Mouse (Mus musculus): ENCODE measurements around the gene Macrod2. TPM values are rescaled to one million over a fixed set of nuclear protein-coding genes. Genes with fewer than 3 reads are reported as not detected.
A peak's percentile ranks its signal among the peaks of the same experiment; 100 is the strongest.

Gene Macrod2
- total RNA-seq, 2 experiments from 2014 or later: 69.6 to 70.8 TPM

DNA sequence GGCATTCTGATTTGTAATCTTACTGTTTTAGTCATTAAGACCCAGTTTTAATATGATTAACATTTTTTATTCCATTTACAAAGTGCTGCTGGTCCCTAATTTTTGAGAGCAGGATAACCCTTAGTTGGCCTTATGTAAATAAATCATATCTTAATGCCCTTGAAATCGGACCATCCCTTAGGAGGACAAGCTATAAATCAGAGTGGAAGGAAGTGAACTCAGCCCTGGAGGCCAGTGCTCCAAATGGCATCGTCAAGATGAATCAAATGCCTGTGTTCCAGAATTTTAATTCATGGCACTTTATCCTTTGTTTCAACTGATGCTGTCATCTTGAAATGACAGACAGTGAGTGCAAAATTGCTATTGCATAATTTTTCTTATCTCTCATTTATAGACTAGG, 1046.8 kb downstream of the Macrod2 start:
- intact Hi-C loops (cut with DNase I): no loop called here
- no peak for DNase-seq (ENCODE audit: extremely low spot score in 1 of 2, low spot score in 2 of 2)

DNA sequence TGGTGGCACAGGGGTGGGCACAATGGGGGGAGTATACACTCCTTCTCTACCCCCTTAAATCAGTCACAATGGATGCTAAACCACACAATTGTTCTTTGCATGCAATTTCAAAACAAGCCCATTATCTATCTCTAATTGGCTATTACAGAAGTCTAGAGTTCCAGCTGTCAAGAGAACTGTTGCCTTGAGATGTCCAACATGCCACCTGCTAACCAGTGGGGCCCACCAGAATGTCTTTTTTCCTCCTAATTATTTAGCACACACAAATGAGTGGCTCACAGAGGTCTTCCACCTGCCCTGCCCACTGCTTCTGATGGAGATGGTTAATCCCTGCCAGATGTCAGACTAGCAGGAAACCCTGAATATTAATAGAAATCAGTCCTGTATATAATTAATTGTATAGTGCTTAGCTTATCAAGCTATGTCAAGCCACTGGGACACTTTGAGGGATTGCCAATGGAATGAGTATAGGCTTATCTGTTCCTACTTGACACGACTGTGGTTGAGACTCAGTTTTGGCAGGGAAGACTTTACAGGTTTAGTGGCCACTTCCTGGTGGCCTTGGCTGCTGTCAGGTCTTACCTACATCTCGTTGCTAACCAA, 1054.1 kb downstream of the Macrod2 start:
- DNase-seq (ENCODE audit: extremely low spot score in 1 of 2, low spot score in 2 of 2): no peak
- intact Hi-C loops (cut with DNase I): no loop called here

DNA sequence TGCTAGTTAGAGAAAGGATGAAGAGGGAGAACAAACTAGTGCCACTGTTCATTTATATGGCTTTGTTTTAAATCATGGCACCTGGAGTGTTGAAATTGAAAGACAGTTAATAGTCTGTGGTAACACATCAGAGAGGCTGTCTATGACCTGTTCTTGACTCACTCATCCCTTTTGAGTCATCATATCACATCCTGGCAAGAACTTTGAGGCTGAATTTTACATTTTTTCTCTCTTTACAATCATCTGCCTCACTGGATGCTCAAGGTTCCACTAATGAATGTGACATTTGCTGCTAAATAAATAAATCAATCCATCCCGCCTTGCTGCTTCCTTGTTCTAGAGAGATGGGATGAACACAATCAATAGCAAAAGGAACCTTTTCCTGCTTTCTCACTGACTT, 1068.8 kb downstream of the Macrod2 start:
- intact Hi-C loops (cut with DNase I): no loop called here
- DNase-seq (ENCODE audit: extremely low spot score in 1 of 2, low spot score in 2 of 2): no peak

DNA sequence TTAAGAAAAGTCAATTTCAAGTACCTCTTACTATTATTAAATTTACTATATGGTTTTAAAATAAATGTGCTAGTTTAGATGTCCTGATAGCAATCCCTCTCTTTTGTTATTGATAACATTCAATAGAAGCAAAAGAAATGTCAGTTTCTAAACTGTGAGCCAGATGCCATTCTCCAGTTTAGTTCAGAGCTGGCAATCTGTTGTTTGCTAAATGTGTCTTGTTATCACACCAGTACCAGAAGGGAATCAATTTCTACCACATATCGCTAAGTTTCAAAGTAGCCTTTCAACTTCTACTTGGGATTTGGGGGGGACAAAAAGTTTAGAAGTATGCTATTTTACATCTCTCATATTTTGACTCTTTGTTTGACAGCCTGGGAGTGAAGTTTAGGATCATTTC, 1077.7 kb downstream of the Macrod2 start:
- no peak for DNase-seq (ENCODE audit: extremely low spot score in 1 of 2, low spot score in 2 of 2)
- intact Hi-C loops (cut with DNase I): no loop called here

DNA sequence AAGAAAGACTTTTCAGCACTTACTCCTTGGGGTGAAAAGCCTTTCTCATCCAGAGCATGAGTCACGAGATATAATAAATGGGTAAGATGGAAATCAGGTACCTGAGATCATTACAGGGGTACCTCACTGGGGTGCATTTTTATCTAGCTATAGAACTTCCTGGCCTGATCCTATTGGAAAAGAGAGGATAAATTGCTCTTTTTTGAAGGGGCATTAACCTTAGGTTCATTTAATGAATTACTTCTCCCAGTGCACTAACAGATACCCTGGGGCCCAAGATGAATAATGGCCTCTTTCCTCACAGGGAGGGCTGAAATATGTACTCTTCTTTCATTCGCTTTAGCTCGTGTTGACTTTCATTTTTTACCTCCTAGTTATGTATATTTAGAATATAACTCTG, 1082.5 kb downstream of the Macrod2 start:
- DNase-seq (ENCODE audit: extremely low spot score in 1 of 2, low spot score in 2 of 2): no peak

DNA sequence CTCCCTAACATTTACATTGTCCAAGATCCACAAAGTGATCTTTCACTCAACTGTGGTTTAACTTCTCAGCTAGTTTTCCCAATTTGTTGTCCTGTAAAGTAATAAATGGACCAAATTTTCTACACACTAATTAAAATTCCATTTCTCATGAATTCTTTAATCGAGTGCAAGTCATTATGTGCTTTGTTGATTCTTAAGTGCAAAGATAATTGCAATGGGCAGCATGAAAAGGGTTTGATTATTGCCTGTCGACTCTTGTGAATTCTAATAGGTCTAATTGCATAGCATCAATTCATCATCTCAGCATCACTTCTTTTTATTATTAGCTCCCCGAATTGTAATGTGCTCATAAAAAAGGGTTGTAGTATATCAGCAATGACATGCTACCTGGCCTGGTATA, 1095.4 kb downstream of the Macrod2 start:
- no peak for DNase-seq (ENCODE audit: extremely low spot score in 1 of 2, low spot score in 2 of 2)
- intact Hi-C loops (cut with DNase I): no loop called here

More for the DNA sequence above, 1082.5 kb downstream of the Macrod2 start:
- intact Hi-C loops (cut with DNase I): no loop called here

DNA sequence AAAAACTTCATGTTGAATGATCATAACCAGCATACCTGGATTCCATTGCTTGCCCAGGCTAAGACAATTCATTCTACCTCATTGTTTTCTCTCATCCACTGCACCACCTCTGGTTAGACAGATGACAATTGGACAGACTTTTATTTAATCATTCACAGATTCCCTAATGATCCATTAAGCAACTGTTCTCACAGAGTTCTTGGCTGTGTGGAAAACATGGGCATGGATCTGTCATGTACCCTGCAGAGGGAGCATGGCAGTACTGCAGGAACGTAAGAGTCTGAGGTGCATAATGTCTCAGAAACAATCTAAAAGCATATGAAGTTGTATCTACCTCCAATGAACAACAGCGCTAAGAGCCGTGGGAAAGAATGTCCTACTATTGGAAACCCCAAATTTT, 1110.3 kb downstream of the Macrod2 start:
- DNase-seq (ENCODE audit: extremely low spot score in 1 of 2, low spot score in 2 of 2): no peak
- intact Hi-C loops (cut with DNase I): no loop called here

DNA sequence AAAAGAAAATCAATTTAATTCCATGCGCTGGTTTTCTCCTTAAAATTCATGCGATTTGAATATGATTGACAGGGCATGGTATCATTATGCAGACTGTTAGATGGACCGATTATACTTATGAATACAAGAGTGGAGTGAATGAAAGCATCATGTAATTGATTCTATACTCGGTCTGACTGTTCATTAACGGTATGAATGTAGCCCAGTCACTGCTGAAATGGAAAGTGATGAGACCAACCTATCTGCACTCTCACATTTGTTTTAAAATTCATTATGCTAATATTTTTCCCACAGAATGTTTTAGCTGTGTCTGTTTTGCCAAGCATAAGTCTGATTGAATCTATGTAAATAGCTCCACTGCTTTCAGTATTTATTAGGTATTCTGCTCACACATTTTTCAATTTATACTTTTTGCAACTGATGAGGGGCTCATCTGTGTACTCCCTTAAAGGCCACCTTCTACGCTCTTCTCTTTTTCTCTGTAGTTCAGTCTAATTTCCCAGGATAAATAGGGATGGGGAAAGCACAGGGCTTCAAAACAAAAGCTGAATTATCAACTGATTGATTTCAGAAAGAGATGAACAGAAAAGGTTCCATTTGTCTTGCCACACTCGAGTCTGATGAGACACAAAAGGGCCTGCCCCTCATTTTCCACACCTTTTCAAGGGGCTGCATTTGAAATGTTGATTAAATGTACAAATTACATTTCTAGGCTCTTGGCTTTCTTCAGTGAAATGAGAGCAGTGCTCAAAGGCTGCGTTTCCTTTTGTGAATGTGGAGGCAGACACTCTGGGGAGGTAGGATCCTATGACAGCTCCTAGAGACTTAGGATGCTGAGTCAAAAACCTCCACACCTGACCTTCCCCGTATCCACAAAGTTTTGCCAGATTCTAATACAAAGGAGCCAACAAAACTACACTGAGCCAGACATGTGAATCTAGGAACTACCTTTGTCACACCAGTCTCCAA, 1113.1 kb downstream of the Macrod2 start:
- intact Hi-C loops (cut with DNase I): no loop called here
- DNase-seq (ENCODE audit: extremely low spot score in 1 of 2, low spot score in 2 of 2): no peak

DNA sequence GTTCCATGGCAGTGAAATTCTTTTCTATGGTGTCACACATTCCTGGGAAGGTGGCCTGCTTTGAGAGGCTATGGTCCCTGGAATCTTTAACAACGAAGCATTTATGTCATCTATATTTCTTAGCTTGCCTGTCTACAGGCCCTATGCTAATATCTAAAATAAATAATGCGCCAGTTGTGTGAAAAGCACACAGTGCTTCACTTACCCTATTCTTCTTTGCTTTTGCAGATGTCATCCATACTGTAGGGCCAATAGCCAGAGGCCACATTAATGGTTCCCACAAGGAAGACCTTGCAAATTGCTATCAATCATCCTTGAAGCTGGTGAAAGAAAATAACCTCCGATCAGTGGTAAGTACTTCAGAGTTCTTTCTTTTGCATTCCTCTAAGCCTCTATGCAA, 1119.9 kb downstream of the Macrod2 start:
- intact Hi-C loops (cut with DNase I): no loop called here
- no peak for DNase-seq (ENCODE audit: extremely low spot score in 1 of 2, low spot score in 2 of 2)

DNA sequence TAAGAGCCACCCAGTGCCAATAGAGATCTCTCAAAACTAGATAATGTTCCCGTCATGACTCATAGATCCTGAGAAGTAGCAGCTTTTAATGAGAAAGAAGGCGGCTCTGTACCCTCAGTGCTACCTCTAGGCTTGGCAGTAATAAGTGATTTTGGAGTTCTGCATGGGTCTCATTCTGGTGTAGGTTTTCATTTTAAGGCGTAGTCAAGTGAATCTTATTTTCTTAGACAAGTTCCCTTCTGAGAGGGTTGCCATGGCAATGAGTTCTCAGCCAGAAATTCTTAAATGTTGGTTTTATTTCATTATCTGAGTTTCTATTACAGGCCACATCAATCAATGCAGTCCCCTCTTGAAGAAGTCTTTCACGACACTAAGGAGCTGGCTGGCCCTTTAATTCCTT, 1127.0 kb downstream of the Macrod2 start:
- DNase-seq (ENCODE audit: extremely low spot score in 1 of 2, low spot score in 2 of 2): peak in 1 of 2 experiments; percentile 22
- intact Hi-C loops (cut with DNase I): no loop called here

DNA sequence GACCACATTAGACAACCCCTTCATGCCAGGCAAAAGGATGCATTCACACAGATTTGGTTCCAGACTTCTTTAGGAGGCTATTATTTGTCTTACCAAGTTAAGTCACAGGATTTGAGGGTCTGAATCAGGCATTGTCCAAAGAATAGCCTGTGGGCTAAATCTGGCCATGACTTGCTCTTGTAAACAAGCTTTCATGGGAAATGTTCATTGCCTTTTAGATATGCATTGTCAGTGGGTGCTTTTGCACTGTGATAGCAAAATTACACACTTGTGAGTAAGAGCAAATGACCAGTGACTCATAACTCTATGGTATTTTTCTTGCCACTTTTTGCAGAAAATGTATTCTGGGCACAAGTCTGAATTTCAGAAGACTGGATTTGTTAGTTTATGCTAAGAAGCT, 1150.8 kb downstream of the Macrod2 start:
- intact Hi-C loops (cut with DNase I): no loop called here
- no peak for DNase-seq (ENCODE audit: extremely low spot score in 1 of 2, low spot score in 2 of 2)

DNA sequence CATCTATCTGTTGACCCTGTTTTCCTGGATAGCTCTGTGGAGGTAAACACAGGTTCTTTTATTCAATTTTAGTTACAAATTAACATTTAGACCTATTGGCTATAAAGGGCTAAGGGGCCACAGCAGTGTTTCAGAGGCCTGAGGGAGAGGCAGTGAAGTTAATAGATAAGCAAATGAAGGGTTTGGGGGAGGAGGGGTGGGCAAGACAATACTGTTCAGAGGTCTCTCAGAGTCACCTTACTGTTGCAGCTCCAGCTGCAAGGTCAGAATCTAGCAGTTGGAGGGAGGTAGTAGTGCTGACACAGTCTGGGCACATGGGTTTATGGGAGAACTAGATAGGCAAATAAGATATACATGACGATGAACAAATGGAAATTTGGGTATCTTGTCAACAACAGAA, 1156.6 kb downstream of the Macrod2 start:
- intact Hi-C loops (cut with DNase I): no loop called here
- no peak for DNase-seq (ENCODE audit: extremely low spot score in 1 of 2, low spot score in 2 of 2)

DNA sequence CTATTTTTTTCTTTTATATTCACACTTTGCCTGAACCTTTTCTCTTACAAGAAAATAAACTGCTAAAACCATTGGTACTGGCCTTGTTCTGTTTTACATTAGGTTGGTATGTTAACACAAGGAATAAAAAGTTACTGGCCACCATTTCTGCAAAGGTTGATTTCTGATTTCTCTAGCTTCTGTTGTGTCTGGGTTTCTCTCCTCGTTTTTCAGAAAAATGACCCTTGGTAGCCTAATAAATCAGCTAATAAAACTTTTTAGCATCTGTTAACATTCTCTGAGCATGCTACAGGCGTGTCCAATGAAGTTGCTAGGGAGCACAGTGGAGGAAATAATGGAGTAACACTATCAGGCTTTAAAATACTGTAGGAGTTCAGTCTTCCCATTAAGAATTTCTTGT, 1161.6 kb downstream of the Macrod2 start:
- no peak for DNase-seq (ENCODE audit: extremely low spot score in 1 of 2, low spot score in 2 of 2)
- intact Hi-C loops (cut with DNase I): no loop called here

DNA sequence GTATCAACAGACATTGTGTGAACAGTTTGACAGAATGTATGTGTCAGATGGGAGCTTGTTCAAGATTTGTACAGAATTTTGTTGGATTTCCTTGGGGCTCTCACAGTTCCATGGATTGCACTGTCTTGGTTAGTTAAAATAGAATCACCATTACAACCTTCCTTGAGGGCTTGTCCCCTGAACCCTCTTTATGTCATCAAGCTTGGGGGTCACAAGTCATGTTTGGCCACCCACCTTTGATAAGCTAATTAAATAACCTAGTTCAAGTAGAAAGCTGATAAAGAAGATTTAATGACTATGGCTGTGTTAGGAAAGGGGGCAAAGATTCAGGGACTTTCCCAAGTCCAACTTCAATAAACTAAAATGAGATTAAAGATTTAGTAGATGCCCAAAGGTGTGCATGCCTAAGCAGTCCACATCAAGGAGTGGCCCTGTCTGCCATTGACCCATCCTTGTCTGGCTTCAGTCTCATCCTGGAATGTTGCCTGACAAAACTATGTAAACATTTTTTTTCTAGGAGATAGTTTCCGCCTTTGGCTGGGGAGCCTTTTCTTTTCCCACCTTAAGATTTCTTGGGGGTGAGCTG, 1163.2 kb downstream of the Macrod2 start:
- DNase-seq (ENCODE audit: extremely low spot score in 1 of 2, low spot score in 2 of 2): no peak
- intact Hi-C loops (cut with DNase I): no loop called here

DNA sequence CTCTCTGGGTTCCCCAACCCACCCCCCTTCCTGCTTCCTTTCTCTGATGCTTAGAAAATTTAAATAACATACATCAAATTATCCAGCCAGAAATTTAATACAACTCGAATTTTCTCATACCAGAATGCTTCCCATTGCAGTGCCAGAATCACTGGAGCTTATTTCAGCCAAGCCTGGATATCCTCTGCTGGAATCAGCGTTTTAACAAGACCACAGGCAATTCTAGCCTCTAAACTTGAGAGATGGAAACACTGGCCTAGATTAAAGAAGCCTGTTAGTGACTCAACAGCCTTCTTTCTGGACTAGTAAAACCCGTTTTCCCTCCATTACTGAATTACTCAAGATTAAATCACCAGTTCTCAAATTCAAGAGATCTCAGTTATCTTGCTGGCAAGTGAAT, 1170.9 kb downstream of the Macrod2 start:
- no peak for DNase-seq (ENCODE audit: extremely low spot score in 1 of 2, low spot score in 2 of 2)
- intact Hi-C loops (cut with DNase I): no loop called here

DNA sequence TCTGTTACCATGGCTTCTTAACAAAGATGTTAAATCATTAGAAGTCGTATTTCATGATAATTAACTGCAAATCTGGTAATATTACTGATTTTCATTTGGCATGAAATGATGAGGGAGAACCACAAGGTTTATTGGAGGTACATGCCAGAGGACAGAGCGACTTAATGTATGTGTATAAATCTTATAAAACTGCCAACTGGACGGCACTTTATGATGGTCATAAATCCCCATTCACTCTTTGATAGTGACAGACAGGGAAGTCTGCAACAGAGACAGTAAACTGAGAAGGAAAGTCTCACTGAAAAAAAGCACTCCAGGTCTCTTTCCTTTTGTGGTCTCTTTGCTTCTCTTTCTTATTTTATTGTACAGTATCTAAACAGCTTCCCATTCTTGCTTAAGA, 1176.3 kb downstream of the Macrod2 start:
- intact Hi-C loops (cut with DNase I): no loop called here
- DNase-seq (ENCODE audit: extremely low spot score in 1 of 2, low spot score in 2 of 2): no peak

DNA sequence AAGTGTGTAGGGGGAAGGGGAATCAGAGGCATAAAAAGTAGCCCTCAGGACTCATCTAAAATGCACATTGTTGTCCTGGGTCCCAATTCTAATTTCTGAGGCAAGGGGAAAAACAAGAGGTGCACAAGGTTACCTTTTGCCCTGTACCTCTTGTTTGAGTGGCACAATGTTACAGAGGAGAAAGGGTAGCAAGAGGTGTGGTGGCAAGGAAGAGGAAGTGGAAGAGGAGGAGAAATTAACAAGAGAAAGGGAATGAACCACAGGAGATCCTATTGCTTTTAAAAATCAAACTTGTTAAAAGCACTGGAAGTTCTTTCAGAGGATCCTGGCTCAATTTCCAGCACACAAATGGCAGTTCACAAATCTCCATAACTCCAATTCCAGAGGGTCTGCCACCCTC, 1183.1 kb downstream of the Macrod2 start:
- no peak for DNase-seq (ENCODE audit: extremely low spot score in 1 of 2, low spot score in 2 of 2)
- intact Hi-C loops (cut with DNase I): no loop called here

DNA sequence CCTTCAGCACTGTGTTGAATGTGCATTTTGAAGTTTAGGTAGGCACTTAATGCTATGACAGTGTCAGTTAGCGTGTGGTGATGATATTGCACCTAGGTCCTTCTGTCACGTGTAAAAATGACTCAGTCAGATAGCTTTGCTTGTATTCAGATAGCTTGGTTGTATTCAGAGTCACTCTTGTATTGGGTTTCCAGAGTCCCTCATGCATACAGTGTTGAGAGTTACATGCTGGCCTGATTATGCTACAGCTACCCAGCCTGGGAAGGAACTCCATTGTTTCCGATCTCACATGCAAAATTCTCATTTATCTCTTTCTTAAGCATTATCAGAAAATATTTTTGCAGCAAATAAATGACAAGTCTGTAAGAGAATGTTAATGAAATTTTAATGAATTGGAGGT, 1187.3 kb downstream of the Macrod2 start:
- no peak for DNase-seq (ENCODE audit: extremely low spot score in 1 of 2, low spot score in 2 of 2)
- intact Hi-C loops (cut with DNase I): no loop called here

DNA sequence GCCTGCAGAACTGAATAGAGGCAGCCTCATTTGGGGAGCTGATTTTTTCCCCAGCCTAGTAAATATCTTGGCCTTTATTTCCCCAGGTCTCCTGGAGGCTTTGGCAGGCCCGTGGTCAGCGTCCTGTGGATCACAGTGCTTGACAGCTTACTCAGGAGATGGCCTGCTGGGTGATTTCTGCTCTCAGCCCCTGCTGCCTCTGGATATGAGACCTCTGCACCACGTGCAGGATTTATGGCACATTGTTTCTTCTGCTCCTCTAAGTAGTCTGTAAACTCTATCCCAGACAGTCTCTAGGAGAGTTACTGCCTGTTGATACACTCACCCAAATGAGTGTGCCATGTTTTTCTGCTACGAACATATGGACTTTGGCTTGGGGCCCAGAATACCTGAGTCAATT, 1187.8 kb downstream of the Macrod2 start:
- intact Hi-C loops (cut with DNase I): no loop called here
- DNase-seq (ENCODE audit: extremely low spot score in 1 of 2, low spot score in 2 of 2): no peak

DNA sequence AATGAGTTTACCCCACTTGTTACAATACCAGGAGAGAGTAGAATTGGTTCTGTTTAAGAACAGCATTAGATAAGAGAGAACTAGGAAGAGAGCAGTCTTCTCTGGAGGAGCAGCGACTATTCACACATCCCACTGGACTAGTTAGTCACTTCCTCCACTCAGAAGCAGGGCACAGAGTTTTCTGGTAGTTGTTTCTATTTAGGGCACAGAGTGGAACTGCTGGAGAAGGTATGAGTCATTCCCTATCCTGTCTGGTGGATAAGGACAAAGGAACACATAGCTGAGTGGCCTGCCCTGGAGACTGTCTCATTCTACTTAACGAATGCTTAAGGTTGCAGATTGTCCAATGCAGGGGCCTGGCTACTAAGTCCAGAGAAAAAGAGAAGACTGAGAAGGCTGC, 1192.2 kb downstream of the Macrod2 start:
- intact Hi-C loops (cut with DNase I): no loop called here
- DNase-seq (ENCODE audit: extremely low spot score in 1 of 2, low spot score in 2 of 2): peak in 1 of 2 experiments; percentile 1
